Mouse (Mus musculus): Measurements from ENCODE around the gene Ahcyl1. TPM values are rescaled to one million over a fixed set of nuclear protein-coding genes. Genes with fewer than 3 reads are reported as not detected.

Gene Ahcyl1
- polyA plus RNA-seq, 1 experiment from 2014 or later = 79.2 TPM

DNA sequence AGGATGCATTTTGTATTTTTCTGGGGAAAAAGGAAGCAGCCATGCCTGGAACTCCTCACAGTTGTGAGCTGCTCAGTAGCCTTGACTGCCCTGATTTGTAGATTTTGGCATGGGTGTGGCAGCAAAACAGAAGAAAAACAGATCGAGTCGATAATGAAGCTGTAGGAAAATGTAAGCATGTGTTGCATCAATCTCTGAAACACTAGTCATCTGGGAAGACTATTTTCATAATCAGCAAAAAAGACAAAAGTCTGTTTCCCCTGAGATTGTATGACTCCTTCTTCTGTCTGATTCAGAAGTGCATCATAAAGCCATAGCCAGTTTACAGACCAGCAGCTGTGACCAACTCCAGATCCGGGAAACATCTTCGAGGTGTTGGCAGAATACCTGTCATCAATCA, 10.9 kb upstream of the Ahcyl1 start:
- no peak for DNase-seq (ENCODE audit: low spot score)
- Histone ChIP-seq H3K4me3 (replicated peaks; ENCODE audit: low read depth, low read length) (no peak overlapping the region), H3K36me3 (ENCODE audit: insufficient read depth, low read length) (no peaks in the 10 kb centered on the region), H3K27ac (no peak overlapping the region), H3K27me3 (ENCODE audit: insufficient read depth, low read length) (no peaks in the 10 kb centered on the region), H3K9ac (ENCODE audit: low read depth, low read length) (no peak overlapping the region), H3K9me3 (replicated peaks; ENCODE audit: low read length) (no peaks in the 10 kb centered on the region), H3K4me1 (replicated peaks; ENCODE audit: insufficient read depth, low read length) (no peaks in the 10 kb centered on the region), H3K4me2 (ENCODE audit: low read length) (no peak overlapping the region)
- WGBS = 65% methylated on average over 4 of the region's 4 CpGs
- TF ChIP-seq CTCF (IDR thresholded peaks at IDR 0.05; ENCODE audit: low read depth) = no peak
- no peak for ATAC-seq (replicated peaks; ENCODE audit: low FRiP score, low read depth)

DNA sequence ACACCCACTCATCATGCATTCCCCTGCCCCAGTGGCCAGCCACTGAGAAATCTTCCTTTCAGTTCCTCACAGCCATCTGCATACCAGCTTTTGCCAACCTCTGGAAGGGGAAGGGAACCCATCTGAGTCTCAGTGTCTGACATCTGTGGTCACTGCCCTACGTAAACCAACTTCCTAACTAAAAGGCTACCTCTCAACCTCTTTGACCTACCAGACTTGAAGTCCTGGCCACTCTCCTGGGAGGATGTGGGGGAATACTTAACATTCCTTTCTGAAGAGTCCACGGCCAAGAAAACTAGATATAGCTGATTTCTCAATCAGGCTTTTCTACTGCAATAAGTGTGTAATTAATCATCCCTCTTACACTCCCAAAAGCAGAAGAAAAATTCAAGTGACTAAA, 9.8 kb upstream of the Ahcyl1 start:
- ATAC-seq (replicated peaks; ENCODE audit: low FRiP score, low read depth) (no peak), DNase-seq (ENCODE audit: low spot score) (peak; percentile 22)
- Histone ChIP-seq H3K4me3 (replicated peaks; ENCODE audit: low read depth, low read length) (no peak overlapping the region), H3K36me3 (ENCODE audit: insufficient read depth, low read length) (no peaks in the 10 kb centered on the region), H3K27ac (no peak overlapping the region), H3K4me1 (replicated peaks; ENCODE audit: insufficient read depth, low read length) (no peaks in the 10 kb centered on the region), H3K9ac (ENCODE audit: low read depth, low read length) (no peak overlapping the region), H3K9me3 (replicated peaks; ENCODE audit: low read length) (no peaks in the 10 kb centered on the region), H3K27me3 (ENCODE audit: insufficient read depth, low read length) (no peaks in the 10 kb centered on the region), H3K4me2 (ENCODE audit: low read length) (no peak overlapping the region)
- TF ChIP-seq CTCF (IDR thresholded peaks at IDR 0.05; ENCODE audit: low read depth) = no peak
- 40% methylated on average over 2 of the region's 2 CpGs for WGBS

DNA sequence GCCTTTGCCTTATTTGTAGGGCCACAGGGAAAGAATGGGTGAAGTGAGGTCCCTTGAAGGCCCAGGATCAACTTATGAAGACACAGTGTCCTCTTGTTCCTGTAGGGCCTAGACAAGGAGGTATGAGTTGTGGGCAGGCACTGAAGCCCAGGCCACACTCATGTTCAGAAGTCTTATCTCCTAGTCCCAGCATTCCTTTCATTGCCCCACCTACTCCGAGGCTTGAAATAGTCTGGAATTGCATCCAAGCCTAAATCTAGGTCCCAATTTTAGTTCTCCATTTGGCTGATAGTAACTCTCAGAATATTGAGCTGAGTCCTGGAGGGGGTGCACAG, 8.0 kb upstream of the Ahcyl1 start:
- ATAC-seq (replicated peaks; ENCODE audit: low FRiP score, low read depth) (no peak), DNase-seq (ENCODE audit: low spot score) (no peak)
- 84% methylated on average over 1 of the region's 1 CpGs for WGBS
- Histone ChIP-seq H3K4me3 (replicated peaks; ENCODE audit: low read depth, low read length) (no peak overlapping the region), H3K27me3 (ENCODE audit: insufficient read depth, low read length) (no peaks in the 10 kb centered on the region), H3K9ac (ENCODE audit: low read depth, low read length) (no peak overlapping the region), H3K27ac (no peak overlapping the region), H3K4me1 (replicated peaks; ENCODE audit: insufficient read depth, low read length) (no peaks in the 10 kb centered on the region), H3K4me2 (ENCODE audit: low read length) (no peak overlapping the region), H3K36me3 (ENCODE audit: insufficient read depth, low read length) (no peaks in the 10 kb centered on the region), H3K9me3 (replicated peaks; ENCODE audit: low read length) (no peaks in the 10 kb centered on the region)
- TF ChIP-seq CTCF (IDR thresholded peaks at IDR 0.05; ENCODE audit: low read depth) = no peak

DNA sequence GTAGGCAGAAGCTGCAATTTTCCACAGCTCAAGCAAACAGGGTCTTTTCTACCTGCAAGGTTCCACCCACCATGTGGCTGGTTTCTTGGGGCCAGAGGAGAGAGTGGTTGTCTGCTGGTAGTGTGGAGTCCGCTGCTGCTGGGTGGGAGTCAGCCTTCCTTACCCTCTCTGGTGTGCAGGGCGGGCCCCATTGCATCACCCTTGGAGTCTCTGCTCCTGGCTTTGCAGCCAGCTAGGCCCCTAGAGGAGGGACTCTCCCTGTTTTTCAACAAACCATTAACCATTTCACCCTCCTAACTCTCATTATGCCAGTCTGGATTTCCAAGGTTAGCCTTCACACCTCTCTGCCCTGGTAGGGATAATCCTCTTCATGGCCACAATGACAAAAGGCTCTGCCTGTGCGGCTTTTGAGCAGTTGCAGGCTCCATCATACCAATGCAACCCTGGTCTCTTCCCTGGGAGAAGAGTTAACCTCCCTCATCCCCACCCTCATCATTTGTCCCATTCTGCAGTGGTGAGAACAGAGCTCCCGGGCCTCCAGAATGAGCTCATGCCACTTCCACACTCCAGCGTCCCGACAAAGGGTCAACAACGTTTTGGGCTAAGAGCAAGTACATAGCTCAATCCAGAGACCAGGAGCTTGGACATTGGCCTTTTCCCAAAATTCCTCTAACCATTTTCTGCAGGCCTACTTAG, 7.5 kb upstream of the Ahcyl1 start:
- no peak overlapping the region for H3K4me2 ChIP-seq (ENCODE audit: low read length)
- H3K27ac ChIP-seq = no peak overlapping the region
- H3K4me3 ChIP-seq (replicated peaks; ENCODE audit: low read depth, low read length) = no peak overlapping the region
- no peak overlapping the region for H3K9ac ChIP-seq (ENCODE audit: low read depth, low read length)
- no peaks in the 10 kb centered on the region for H3K4me1 ChIP-seq (replicated peaks; ENCODE audit: insufficient read depth, low read length)
- no peaks in the 10 kb centered on the region for H3K9me3 ChIP-seq (replicated peaks; ENCODE audit: low read length)
- no peak for TF ChIP-seq CTCF (IDR thresholded peaks at IDR 0.05; ENCODE audit: low read depth)
- DNase-seq (ENCODE audit: low spot score) (no peak), ATAC-seq (replicated peaks; ENCODE audit: low FRiP score, low read depth) (no peak)
- H3K36me3 ChIP-seq (ENCODE audit: insufficient read depth, low read length) = no peaks in the 10 kb centered on the region
- H3K27me3 ChIP-seq (ENCODE audit: insufficient read depth, low read length) = no peaks in the 10 kb centered on the region
- 81% methylated on average over 7 of the region's 7 CpGs for WGBS

- TF ChIP-seq CTCF (IDR thresholded peaks at IDR 0.05; ENCODE audit: low read depth) = no peak
- H3K4me3 ChIP-seq (replicated peaks; ENCODE audit: low read depth, low read length) = no peak overlapping the region
- no peak overlapping the region for H3K27ac ChIP-seq
- H3K9me3 ChIP-seq (replicated peaks; ENCODE audit: low read length) = no peaks in the 10 kb centered on the region
- DNase-seq (ENCODE audit: low spot score) (no peak), ATAC-seq (replicated peaks; ENCODE audit: low FRiP score, low read depth) (no peak)
- H3K27me3 ChIP-seq (ENCODE audit: insufficient read depth, low read length) = no peaks in the 10 kb centered on the region
- no peak overlapping the region for H3K9ac ChIP-seq (ENCODE audit: low read depth, low read length)
- 86% methylated on average over 1 of the region's 1 CpGs for WGBS
- no peak overlapping the region for H3K4me2 ChIP-seq (ENCODE audit: low read length)
- no peaks in the 10 kb centered on the region for H3K36me3 ChIP-seq (ENCODE audit: insufficient read depth, low read length)
- H3K4me1 ChIP-seq (replicated peaks; ENCODE audit: insufficient read depth, low read length) = no peaks in the 10 kb centered on the region
These were observed 5.5 kb upstream of the Ahcyl1 start for GRCm38 (mm10) chr3:107701767-107702394.

GRCm38 (mm10) chr3:107700625-107701024, 4.3 kb upstream of the Ahcyl1 start:
- Histone ChIP-seq H3K4me3 (replicated peaks; ENCODE audit: low read depth, low read length) (no peak overlapping the region), H3K27me3 (ENCODE audit: insufficient read depth, low read length) (no peaks in the 10 kb centered on the region), H3K4me1 (replicated peaks; ENCODE audit: insufficient read depth, low read length) (no peaks in the 10 kb centered on the region), H3K36me3 (ENCODE audit: insufficient read depth, low read length) (no peaks in the 10 kb centered on the region), H3K9me3 (replicated peaks; ENCODE audit: low read length) (no peaks in the 10 kb centered on the region), H3K9ac (ENCODE audit: low read depth, low read length) (no peak overlapping the region), H3K27ac (no peak overlapping the region), H3K4me2 (ENCODE audit: low read length) (no peak overlapping the region)
- 84% methylated on average over 2 of the region's 2 CpGs for WGBS
- no peak for TF ChIP-seq CTCF (IDR thresholded peaks at IDR 0.05; ENCODE audit: low read depth)
- DNase-seq (ENCODE audit: low spot score) (no peak), ATAC-seq (replicated peaks; ENCODE audit: low FRiP score, low read depth) (no peak)

Measured in kidney, postnatal 0 days (tissue).